Mouse (Mus musculus) liver, postnatal 0 days (tissue): Measurements from ENCODE around the gene Popdc3. TPM values are rescaled to one million over a fixed set of nuclear protein-coding genes. Genes with fewer than 3 reads are reported as not detected.
A peak's percentile ranks its signal among the peaks of the same experiment; 100 is the strongest.

Source experiments
- ATAC-seq: fragments of 200-750 bp; cut with Nextera tagmentation; 2 replicates; pipeline ENCODE4 v1.8.0; 2017; ENCODE audit warnings: mild to moderate bottlenecking, moderate library complexity
- DNase-seq: peaks from one replicate; pipeline ENCODE4 v3.0.0-alpha.2; 2016
- H3K27ac ChIP-seq: fragments of 300-500 bp; sonication (generic); 2 replicates; pipeline ENCODE4 v1.5.1; 2014; ENCODE audit warnings: antibody characterized with exemption, moderate library complexity, mild to moderate bottlenecking, low read depth
- H3K27me3 ChIP-seq: fragments of 300-500 bp; sonication (generic); 2 replicates; pipeline ENCODE4 v1.6.1; 2014; ENCODE audit warnings: low read length, control low read depth, mixed read lengths; ENCODE audit not compliant: insufficient read depth
- H3K36me3 ChIP-seq: fragments of 300-500 bp; sonication (generic); replicated peaks from 2 replicates; pipeline ENCODE4 v1.6.1; 2014; ENCODE audit warnings: mild to moderate bottlenecking, control low read depth, low read length, moderate library complexity, mixed read lengths; ENCODE audit not compliant: insufficient read depth
- H3K4me1 ChIP-seq: fragments of 300-500 bp; sonication (generic); 2 replicates; pipeline ENCODE4 v1.6.1; 2014; ENCODE audit warnings: antibody characterized with exemption, mild to moderate bottlenecking, control low read depth; ENCODE audit not compliant: insufficient read depth
- H3K4me2 ChIP-seq: fragments of 300-500 bp; sonication (generic); 2 replicates; pipeline ENCODE4 v1.6.1; 2014; ENCODE audit warnings: low read depth, mild to moderate bottlenecking, low read length, moderate library complexity, mixed read lengths
- H3K4me3 ChIP-seq: fragments of 300-500 bp; sonication (generic); 2 replicates; pipeline ENCODE4 v1.5.1; 2014; ENCODE audit warnings: low read depth, low read length
- H3K9ac ChIP-seq: fragments of 300-500 bp; sonication (generic); replicated peaks from 2 replicates; pipeline ENCODE4 v1.6.1; 2014; ENCODE audit warnings: mild to moderate bottlenecking, moderate library complexity
- H3K9me3 ChIP-seq: fragments of 300-500 bp; sonication (generic); 2 replicates; pipeline ENCODE4 v1.6.1; 2016; ENCODE audit warnings: mild to moderate bottlenecking, control low read depth, low read length, mixed read lengths
- CTCF ChIP-seq: sonication (generic); IDR thresholded peaks from 2 replicates; pipeline ENCODE4 v1.5.1; 2016; ENCODE audit warnings: antibody characterized with exemption, low read depth
- EP300 ChIP-seq: IDR thresholded peaks from 2 replicates; pipeline ENCODE4 v1.6.1; 2016; ENCODE audit warnings: antibody characterized with exemption, low read depth, mild to moderate bottlenecking
- WGBS: fragments of 180-500 bp; shearing (Covaris S2); extraction: QIAGEN DNeasy Blood & Tissue Kit; methylation state at CpG from one replicate; pipeline ENCODE4 v1.1.7; 2014; ENCODE audit not compliant: insufficient replicate concordance; 5-methylcytosine and 5-hydroxymethylcytosine counted together
- polyA plus RNA-seq: library from polyadenylated mRNA; unstranded; fragments of >200 nt; fragmentation: Nextera tagmentation; extraction: Ambion mirVana; gene quantifications from 2 replicates; pipeline ENCODE4 v1.2.1, GENCODE M21; 2015

Popdc3 gene
- polyA plus RNA-seq, 1 experiment from 2014 or later, result not detected

GRCm38 (mm10) chr10:45185457-45185856, 7.6 kb downstream of the Popdc3 start:
- 79% methylated on average over 2 of the region's 2 CpGs for WGBS
- H3K4me3 ChIP-seq, result no peak overlapping the region
- no peak overlapping the region for H3K9ac ChIP-seq
- no peaks in the 10 kb centered on the region for H3K4me1 ChIP-seq
- no peak overlapping the region for H3K4me2 ChIP-seq
- no peaks in the 10 kb centered on the region for H3K9me3 ChIP-seq
- H3K27me3 ChIP-seq, result no peaks in the 10 kb centered on the region
- DNase-seq (no peak), ATAC-seq (no peak)
- H3K27ac ChIP-seq, result no peak overlapping the region
- TF ChIP-seq EP300 (no peak), CTCF (no peak)
- H3K36me3 ChIP-seq, result no peaks in the 10 kb centered on the region

GRCm38 (mm10) chr10:45193330-45194310, 15.7 kb downstream of the Popdc3 start:
- Histone ChIP-seq H3K27ac (no peak overlapping the region), H3K4me2 (no peak overlapping the region), H3K36me3 (no peaks in the 10 kb centered on the region), H3K9ac (no peak overlapping the region), H3K4me3 (no peak overlapping the region), H3K9me3 (no peaks in the 10 kb centered on the region), H3K4me1 (no peaks in the 10 kb centered on the region), H3K27me3 (no peaks in the 10 kb centered on the region)
- ATAC-seq (no peak), DNase-seq (no peak)
- no peak for TF ChIP-seq CTCF
- TF ChIP-seq EP300, result no peak
- WGBS, result 72% methylated on average over 14 of the region's 14 CpGs

GRCm38 (mm10) chr10:45194531-45194930, 16.6 kb downstream of the Popdc3 start:
- 73% methylated on average over 5 of the region's 5 CpGs for WGBS
- TF ChIP-seq CTCF (no peak), EP300 (no peak)
- Histone ChIP-seq H3K9ac (no peak overlapping the region), H3K27ac (no peak overlapping the region), H3K27me3 (no peaks in the 10 kb centered on the region), H3K9me3 (no peaks in the 10 kb centered on the region), H3K4me2 (no peak overlapping the region), H3K36me3 (no peaks in the 10 kb centered on the region), H3K4me3 (no peak overlapping the region), H3K4me1 (no peaks in the 10 kb centered on the region)
- no peak for ATAC-seq
- DNase-seq, result no peak

GRCm38 (mm10) chr10:45204582-45204981, 26.7 kb downstream of the Popdc3 start:
- H3K9me3 ChIP-seq, result no peaks in the 10 kb centered on the region
- no peak overlapping the region for H3K4me2 ChIP-seq
- ATAC-seq (no peak), DNase-seq (no peak)
- H3K36me3 ChIP-seq, result no peaks in the 10 kb centered on the region
- no peak overlapping the region for H3K9ac ChIP-seq
- WGBS, result 40% methylated on average over 1 of the region's 1 CpGs
- TF ChIP-seq EP300 (no peak), CTCF (no peak)
- no peak overlapping the region for H3K4me3 ChIP-seq
- H3K4me1 ChIP-seq, result no peaks in the 10 kb centered on the region
- no peak overlapping the region for H3K27ac ChIP-seq
- H3K27me3 ChIP-seq, result no peaks in the 10 kb centered on the region

- no peak overlapping the region for H3K4me3 ChIP-seq
Observed at GRCm38 (mm10) chr10:45210201-45210600, 32.3 kb downstream of the Popdc3 start.

GRCm38 (mm10) chr10:45216676-45217075, 38.8 kb downstream of the Popdc3 start:
- H3K9ac ChIP-seq, result no peak overlapping the region
- H3K27ac ChIP-seq, result no peak overlapping the region
- H3K36me3 ChIP-seq, result no peaks in the 10 kb centered on the region
- H3K4me2 ChIP-seq, result no peak overlapping the region
- H3K9me3 ChIP-seq, result no peaks in the 10 kb centered on the region
- H3K27me3 ChIP-seq, result no peaks in the 10 kb centered on the region
- H3K4me1 ChIP-seq, result no peaks in the 10 kb centered on the region
- no peak overlapping the region for H3K4me3 ChIP-seq
- no peak for ATAC-seq
- no peak for TF ChIP-seq EP300
- TF ChIP-seq CTCF, result no peak
- WGBS, result 53% methylated on average over 7 of the region's 7 CpGs
- DNase-seq, result no peak

More at GRCm38 (mm10) chr10:45210201-45210600, 32.3 kb downstream of the Popdc3 start:
- Histone ChIP-seq H3K4me2 (no peak overlapping the region), H3K27me3 (no peaks in the 10 kb centered on the region), H3K9ac (no peak overlapping the region), H3K36me3 (no peaks in the 10 kb centered on the region), H3K27ac (peak overlapping the region; percentile 39; the same call in 1 of the 2 replicates), H3K9me3 (no peaks in the 10 kb centered on the region), H3K4me1 (no peaks in the 10 kb centered on the region)
- DNase-seq, result no peak
- ATAC-seq, result peak; percentile 56
- TF ChIP-seq EP300, result no peak
- no peak for TF ChIP-seq CTCF
